Mouse (Mus musculus) embryonic stem cell, embryonic (primary cell): ENCODE measurements around the gene Cyp11a1.

Experiments
- CTCF ChIA-PET, 4 experiments: fragments of 300-600 bp in 2 of 4; fragments of 350-600 bp in 2 of 4; sonication (Branson Sonifier 250); formaldehyde crosslinking; loops; one replicate each; lab custom pipeline; 2022; ENCODE audit warnings: inconsistent platforms in 2 of 4; lab: Charles Lee
- POLR2A ChIA-PET, 4 experiments: fragments of 300-600 bp in 2 of 4; fragments of 350-600 bp in 2 of 4; sonication (Branson Sonifier 250); formaldehyde crosslinking; loops; one replicate each; lab custom pipeline; 2022; ENCODE audit warnings: antibody characterized with exemption in 4 of 4, inconsistent platforms in 1 of 4; lab: Charles Lee

Cyp11a1 gene

DNA sequence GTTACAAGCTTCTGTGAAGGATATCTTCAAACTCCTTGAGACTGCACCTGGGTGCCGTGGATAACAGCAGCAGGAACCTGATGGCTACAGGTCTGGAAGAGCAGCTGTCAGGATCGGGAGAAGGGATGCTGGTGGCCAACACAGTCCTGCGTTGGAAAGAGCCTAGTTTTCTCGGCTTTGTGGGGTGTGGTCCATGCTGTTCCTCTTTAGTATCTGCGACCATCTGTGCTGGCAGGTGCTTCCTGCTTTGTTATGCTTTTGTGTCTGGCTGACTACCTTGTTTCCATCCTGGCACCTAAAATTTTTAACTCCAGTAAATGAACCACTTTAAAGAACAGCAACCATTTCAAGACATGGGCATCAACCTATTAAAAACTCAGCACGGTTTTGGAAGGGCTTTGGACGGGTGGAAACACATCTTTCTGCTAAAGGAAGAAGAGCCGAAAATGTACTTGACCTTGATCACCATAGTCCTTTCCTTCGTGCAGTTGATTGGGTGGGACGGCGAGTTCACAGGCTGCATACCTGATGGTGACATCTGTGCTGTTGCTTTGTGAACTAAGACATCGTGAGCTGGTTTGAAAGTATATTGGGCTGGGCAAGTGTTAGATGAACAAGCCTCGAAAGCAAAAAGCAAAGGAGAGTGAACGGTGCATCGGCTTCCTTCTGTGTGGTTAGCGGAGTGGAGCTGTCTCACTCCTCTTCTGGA lies at the start of gene Cyp11a1:
Gene Cyp11a1 (plus strand): TSS at position 659 of the 709 bp plus-strand sequence.
- ChIA-PET CTCF (interaction anchor here in 3 of 4 experiments (0.7 to 1.8 kb wide), 7 partner anchors 8 to 261 kb away, joined by 3 to 12 read pairs (median 4); partner anchors contain the start of genes Islr (in 1 of the 3) and Islr2 (in 1 of the 3)), POLR2A (interaction anchor here in 2 of 4 experiments (0.8 to 4.2 kb wide), 7 partner anchors 8 to 229 kb away, joined by 3 to 23 read pairs (median 3); partner anchors contain the start of genes Islr (in 1 of the 2) and Islr2 (in 1 of the 2))

DNA sequence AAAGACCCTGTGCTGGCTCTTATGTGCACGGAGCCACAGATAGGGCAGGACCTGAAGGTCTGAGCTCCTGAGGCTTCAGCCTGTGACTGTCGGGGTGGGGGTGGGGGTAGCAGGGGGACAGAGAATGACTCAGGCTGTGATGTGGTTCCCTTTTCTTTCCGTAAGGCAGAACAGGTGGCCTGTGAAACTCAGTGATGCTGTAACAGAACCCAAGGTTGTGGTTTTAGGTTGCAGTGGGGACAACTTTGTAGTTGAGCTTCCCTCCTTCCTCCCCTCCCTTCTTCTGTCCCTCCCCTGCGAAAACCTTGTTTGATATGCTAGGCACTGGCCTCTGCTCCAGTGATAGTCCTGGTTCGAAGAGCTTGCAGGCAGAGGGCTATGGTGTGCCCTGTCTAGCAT lies 49.4 kb upstream of the Cyp11a1 start:
- CTCF ChIA-PET: interaction anchor here in 1 of 4 experiments (0.6 to 1.2 kb wide), 2 partner anchors 17 to 73 kb away, joined by 3 read pairs; partner anchors contain the start of gene Sema7a
- POLR2A ChIA-PET: interaction anchor here in 2 of 4 experiments (0.6 to 1.0 kb wide), 3 partner anchors 9 to 176 kb away, joined by 3 to 4 read pairs (median 3); partner anchors contain the start of gene Ubl7 (in 1 of the 2)

DNA sequence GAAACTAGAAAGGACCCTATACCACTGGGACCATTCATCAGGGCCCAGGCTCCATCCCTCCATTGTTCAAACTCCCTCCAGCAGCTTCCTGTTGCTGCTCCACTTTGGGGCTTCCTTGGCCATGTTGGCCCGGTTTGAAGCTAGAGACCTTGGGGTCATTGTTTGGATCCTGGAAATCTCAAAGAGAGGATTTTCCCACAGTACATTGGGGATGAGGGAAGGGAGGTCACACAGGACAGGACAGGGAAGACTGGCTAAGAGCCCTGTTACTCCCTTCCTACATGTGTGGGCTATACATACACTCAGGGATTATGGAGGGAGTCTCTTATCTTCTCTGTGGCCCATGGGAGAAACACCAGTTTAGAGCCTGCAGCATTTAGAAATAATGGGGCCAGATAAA lies 47.6 kb upstream of the Cyp11a1 start:
- ChIA-PET CTCF (interaction anchor here in 1 of 4 experiments (1.9 kb wide), 1 partner anchor 23 kb away, joined by 6 read pairs; no protein-coding TSS in a partner anchor), POLR2A (interaction anchor here in 1 of 4 experiments (1.1 kb wide), 1 partner anchor 71 kb away, joined by 5 read pairs; no protein-coding TSS in a partner anchor)

DNA sequence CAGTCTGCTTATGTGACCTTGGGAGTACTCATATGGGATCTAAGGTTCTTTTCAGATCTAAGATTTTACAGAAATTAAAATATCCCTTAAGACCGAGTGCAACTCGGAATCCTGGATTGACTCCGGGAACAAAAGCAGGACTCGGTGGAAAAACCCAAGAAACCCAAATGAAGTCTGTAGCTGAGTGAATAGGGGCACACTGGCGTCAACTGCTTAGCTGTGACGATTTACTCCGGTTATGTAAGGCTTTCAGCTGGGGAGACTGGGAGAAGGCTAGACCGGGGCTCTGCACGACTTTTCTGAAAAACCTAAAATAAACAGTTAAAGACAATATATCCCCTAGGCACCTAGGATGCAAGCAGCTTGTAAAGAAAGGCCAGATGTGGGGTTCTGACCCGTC lies 46.8 kb upstream of the Cyp11a1 start:
- ChIA-PET POLR2A (interaction anchor here in 2 of 4 experiments (0.9 to 4.3 kb wide), 4 partner anchors 10 to 70 kb away, joined by 3 to 15 read pairs (median 4); no protein-coding TSS in a partner anchor), CTCF (interaction anchor here in 2 of 4 experiments (0.9 to 1.9 kb wide), 2 partner anchors 23 to 24 kb away, joined by 3 to 6 read pairs; no protein-coding TSS in a partner anchor)

DNA sequence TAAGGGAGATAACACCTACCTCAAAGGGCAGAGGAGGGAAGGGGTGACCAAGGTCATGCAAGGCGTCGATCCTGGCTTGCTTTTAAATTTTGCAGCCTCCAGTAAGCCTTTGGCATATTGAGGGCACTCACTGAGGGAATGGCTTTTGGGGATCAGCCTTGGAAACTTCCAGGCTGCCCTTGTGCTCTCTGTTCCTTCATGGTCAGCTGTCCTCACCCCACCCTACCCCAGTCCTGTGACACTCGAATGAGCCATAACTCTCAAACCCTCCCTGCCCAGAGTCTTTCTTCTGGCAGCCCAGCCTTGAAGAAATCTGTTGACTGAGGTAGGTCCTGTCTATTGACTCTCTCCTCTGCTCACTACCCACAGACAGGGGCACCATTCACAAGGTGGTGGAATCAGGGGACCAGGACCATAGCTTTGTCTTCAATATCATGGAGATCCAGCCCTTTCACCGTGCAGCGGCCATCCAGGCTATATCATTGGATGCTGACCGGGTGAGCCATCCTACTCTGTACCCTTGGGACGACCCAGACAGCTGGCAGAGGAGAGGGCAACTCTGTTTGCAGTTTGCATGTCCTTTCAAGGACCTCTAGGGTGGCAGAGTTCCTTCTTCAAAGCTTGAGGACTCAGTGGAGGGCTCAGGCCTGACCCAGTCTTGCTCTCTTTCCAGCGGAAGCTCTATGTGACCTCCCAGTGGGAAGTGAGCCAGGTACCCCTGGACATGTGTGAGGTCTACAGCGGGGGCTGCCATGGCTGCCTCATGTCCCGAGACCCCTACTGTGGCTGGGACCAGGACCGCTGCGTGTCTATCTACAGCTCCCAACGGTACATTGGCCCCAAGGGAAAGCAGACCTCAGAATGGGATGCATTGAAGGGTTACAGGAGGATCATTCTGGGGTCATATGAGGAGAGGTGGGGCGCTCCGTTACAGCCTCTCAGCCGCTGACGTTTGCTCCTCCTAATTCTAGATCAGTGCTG lies 46.0 kb upstream of the Cyp11a1 start:
- ChIA-PET CTCF (interaction anchor here in 3 of 4 experiments (0.8 to 3.0 kb wide), 8 partner anchors 11 to 331 kb away, joined by 3 to 6 read pairs (median 4); no protein-coding TSS in a partner anchor), POLR2A (interaction anchor here in 3 of 4 experiments (0.9 to 4.3 kb wide), 8 partner anchors 10 to 234 kb away, joined by 3 to 15 read pairs (median 6); partner anchors contain the start of genes Sema7a (in 1 of the 3) and Ubl7 (in 1 of the 3))

DNA sequence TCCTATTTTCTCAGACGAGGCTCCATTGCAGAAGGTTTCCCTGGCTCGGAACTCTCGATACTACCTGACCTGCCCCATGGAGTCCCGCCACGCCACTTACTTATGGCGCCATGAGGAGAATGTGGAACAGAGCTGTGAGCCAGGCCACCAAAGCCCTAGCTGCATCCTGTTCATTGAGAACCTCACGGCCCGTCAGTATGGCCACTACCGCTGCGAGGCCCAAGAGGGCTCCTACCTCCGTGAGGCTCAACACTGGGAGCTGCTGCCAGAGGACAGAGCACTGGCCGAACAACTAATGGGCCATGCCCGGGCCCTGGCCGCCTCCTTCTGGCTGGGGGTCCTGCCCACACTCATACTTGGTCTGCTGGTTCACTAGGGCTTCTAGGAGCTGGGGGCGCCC lies 45.0 kb upstream of the Cyp11a1 start:
- ChIA-PET CTCF (interaction anchor here (0.5 to 3.0 kb wide), 12 partner anchors 10 to 335 kb away, joined by 3 to 10 read pairs (median 4); partner anchors contain the start of genes Islr (in 1 of the 4) and Islr2 (in 1 of the 4)), POLR2A (interaction anchor here in 3 of 4 experiments (0.5 to 4.3 kb wide), 16 partner anchors 9 to 458 kb away, joined by 3 to 15 read pairs (median 4); partner anchors contain the start of genes Sema7a (in 2 of the 3), Clk3 (in 1 of the 3), Rpp25 (in 1 of the 3) and Ubl7 (in 1 of the 3))

DNA sequence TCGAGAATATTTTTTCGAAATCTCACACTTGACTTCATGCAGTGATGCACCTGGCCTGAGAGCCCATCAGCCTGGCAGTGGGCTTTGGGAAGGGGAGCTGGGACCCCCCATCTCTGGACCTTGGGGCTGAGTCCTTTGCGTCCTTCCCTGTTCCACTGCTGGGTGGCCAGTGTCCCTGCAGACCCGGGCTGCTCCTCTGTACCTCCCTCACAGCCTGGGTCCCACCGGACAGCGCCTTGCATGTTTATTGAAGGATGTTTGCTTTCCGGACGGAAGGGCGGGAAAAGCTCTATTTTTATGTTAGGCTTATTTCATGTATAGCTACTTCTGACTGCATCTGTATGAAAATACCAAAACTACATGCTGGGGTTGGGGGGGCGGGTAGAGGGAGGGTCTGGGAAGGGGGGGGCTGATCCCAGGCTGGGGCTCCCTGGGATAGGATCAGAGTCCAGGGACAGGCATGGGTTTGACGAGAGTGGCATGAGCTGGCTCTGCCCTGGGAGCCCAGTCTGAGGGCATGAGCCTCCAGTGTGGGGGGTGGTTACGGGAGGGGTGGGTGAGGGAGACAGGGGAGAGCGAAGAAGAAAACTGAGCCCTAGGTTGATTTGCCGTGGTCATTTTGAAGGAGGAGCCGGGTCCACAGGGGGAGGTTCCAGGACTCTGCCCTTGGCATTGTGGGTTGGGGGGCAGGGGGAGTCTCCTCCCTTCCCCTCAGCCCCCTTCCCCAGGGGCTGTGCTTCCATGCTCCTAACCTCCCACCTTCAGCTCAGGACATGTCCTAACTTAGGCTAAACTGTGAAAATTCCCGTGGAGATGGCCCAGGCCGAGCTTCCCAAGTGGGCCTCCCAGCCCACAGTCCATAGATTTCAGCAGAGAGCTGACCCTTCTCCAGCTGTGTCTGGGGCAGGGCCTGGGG lies 44.1 kb upstream of the Cyp11a1 start:
- CTCF ChIA-PET: interaction anchor here (0.5 to 3.0 kb wide), 14 partner anchors 9 to 1515 kb away, joined by 3 to 10 read pairs (median 4); partner anchors contain the start of genes Islr (in 1 of the 4) and Islr2 (in 1 of the 4)

DNA sequence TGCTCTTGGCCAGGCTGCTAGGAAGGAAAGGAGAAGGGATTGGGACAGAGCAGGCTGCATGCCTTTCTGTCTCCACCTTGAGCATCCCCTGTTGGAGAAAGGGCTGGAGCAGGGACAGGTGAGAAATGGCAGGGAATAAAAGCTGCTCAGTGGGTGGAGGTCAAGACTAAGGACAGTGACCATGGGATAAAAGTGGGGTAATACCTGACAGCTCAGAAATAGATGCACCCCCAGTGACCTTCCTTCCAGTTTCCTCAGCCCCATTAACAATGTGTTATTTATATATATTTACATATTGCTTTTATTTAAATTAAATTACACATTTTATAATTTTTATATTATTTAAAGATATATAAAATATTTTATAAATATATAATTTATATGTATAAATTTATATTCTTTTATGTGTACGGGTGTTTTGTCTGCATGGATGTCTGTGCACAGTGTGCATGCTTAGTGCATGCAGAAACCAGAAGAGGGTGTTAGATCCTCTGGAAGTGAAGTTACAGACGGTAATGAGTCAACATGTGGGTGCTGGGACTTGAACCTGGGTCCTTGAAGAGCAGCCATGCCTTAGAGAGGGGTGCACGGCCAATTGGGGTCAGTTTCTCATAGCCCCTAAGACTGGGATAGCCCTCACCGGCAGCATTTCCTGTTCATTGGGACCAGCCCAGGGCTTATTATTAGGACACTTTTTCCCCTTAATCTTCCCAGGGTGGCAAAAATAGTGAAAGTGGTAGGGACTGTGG lies 42.8 kb upstream of the Cyp11a1 start:
- CTCF ChIA-PET: interaction anchor here in 1 of 4 experiments (2.0 kb wide), 1 partner anchor 28 kb away, joined by 10 read pairs; no protein-coding TSS in a partner anchor
- POLR2A ChIA-PET: interaction anchor here in 2 of 4 experiments (0.7 to 4.3 kb wide), 3 partner anchors 9 to 127 kb away, joined by 4 to 15 read pairs (median 4); partner anchors contain the start of gene Arid3b (in 1 of the 2)

More for the DNA sequence above, 44.1 kb upstream of the Cyp11a1 start:
- POLR2A ChIA-PET: interaction anchor here in 3 of 4 experiments (0.6 to 4.3 kb wide), 20 partner anchors 9 to 652 kb away, joined by 3 to 15 read pairs (median 4); partner anchors contain the start of genes Sema7a (in 2 of the 3), Clk3 (in 1 of the 3), Rpp25 (in 1 of the 3) and Ubl7 (in 1 of the 3)

DNA sequence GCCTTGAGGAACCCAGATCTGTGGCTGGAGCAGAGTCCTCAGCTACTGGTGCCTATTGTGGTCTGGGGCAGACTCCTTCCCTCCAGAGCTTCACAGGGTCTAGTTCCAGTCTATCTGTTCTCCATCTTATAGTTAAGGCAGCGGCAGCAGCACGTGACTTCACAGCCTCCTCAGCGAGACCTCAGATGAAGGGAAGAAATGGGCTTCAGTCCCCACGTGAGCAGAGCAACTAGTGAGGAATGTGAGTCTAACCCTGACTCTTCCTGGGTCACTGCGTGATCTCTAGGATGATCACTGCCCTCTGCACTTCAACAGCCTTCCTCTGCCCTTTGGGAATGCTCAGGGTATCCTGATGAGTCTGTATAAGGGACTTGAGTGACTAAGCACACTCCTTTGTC lies 42.2 kb upstream of the Cyp11a1 start:
- POLR2A ChIA-PET: no interaction called here

DNA sequence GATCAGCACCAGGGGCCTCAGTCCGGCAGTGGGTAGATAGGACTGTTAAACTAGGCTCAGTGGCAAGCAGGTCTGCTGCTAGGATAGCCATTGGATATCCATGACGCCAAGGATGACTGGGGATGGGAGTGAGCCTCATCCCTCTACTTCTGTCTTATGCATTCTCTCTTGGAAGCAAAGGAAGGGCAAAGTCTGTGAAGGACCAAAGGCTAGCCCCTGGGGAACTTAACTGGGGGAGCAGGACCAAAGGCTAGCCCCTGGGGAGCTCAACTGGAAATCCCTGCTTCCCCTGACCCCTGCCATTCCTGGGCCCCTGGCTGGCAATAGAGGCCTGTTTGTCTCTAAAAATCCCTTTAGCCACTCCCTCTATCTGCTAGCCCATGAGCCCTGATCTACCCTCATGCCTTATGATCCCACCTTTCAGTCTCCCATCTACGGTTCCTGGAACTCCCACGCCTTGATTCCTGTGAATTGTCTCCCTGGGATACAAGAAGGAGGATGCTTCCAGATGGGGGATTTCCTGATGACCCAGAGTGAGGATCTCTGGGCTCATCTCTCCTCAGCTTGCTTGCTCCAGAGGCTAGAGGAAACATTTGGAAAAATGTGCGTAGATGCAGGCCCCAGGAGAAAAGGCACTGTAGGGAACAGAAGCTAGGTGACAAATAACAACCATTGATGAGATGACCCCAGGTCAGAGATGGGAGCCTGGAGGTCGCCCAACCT lies 41.5 kb upstream of the Cyp11a1 start:
- POLR2A ChIA-PET: interaction anchor here in 3 of 4 experiments (0.5 to 1.5 kb wide), 6 partner anchors 9 to 315 kb away, joined by 3 to 5 read pairs (median 4); partner anchors contain the start of gene Sema7a (in 1 of the 3)
- CTCF ChIA-PET: interaction anchor here in 2 of 4 experiments (0.6 to 0.9 kb wide), 2 partner anchors 30 to 694 kb away, joined by 3 to 4 read pairs; no protein-coding TSS in a partner anchor

More for the DNA sequence above, 42.2 kb upstream of the Cyp11a1 start:
- CTCF ChIA-PET: no interaction called here

DNA sequence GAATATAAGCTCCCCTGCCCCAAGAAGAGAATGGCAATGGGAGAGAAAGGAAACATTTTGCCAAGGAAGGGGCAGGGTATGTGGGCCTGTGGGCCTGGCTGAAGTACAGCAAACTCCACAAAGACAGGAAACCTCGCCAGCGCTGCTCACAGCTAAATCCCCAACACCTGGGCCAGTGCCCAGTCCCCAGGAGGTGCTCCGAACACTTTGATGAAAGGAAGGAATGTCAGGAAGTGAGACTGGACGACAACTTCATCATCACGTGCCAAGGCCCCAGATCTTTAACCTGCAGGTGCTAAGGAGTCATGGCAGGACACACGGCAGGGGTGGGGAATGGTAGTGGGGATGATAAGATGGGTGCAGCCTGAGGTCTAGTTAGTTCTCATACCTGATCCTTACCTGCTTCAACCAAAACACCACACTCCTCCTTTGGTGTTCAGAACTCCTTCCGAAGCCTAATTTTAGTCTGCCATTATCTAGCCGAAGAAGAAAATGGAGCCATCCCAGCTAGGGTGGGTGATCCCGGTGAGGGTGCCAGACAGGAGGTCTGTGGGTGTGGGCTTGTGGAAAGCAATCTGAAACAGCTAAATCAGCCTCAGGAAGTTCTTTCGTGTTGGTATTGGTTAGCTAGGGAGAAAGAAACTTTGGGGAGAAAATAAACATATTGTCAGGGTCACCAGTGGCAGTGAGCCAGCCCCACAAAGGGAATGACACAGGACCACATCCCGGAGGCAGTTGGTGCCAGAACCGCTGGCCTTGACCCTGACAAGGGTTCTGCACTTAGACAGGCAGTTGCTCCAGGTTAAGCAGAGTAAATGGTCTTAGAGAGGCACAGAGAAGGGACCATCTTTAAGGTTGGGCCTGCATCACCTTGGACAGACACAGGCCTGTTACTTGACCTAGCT lies 40.7 kb upstream of the Cyp11a1 start:
- ChIA-PET POLR2A (interaction anchor here in 3 of 4 experiments (0.5 to 1.5 kb wide), 7 partner anchors 8 to 315 kb away, joined by 3 to 5 read pairs (median 4); partner anchors contain the start of gene Sema7a (in 1 of the 3)), CTCF (interaction anchor here in 3 of 4 experiments (0.5 to 0.9 kb wide), 3 partner anchors 29 to 695 kb away, joined by 3 to 4 read pairs (median 3); no protein-coding TSS in a partner anchor)

DNA sequence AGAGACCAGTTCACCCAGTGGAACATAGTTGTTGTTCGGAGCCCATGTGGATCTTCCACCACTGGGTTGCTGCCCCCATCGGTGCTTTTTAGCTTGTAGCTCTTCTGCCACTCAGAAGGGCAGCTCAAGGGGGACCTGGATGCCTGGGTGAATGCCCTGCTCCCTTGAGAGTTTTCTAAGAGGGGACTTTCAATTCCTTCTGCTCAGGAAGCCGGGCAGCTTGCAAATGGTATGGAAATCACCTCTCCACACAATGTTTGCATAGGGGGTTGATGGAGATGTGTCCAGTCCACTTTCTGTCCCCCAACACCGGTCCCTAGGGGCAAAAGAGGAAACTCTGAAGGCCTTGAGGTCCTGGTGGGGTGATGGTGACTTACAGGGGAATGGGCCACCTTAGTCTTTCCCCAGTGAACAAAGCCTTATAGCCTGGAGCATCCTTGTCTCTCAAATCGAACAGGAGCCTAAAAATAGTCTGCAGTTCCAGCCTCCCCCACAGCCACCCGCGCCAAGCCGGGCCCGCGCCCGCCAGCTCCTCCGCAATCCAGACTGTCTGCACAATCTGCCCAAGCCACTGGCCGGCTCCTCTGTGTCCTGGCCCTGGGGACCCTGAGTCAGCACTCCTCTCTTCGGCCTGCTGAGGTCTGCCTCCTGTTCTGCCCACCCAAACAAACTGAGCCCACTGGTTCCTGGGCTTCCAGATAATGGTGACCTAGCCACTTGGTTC lies 38.8 kb upstream of the Cyp11a1 start:
- POLR2A ChIA-PET: interaction anchor here (0.5 to 1.6 kb wide), 9 partner anchors 16 to 1375 kb away, joined by 3 to 5 read pairs (median 3); partner anchors contain the start of gene Sema7a (in 2 of the 4)
- CTCF ChIA-PET: interaction anchor here in 2 of 4 experiments (0.6 to 1.6 kb wide), 5 partner anchors 22 to 194 kb away, joined by 3 to 6 read pairs (median 3); partner anchors contain the start of gene Sema7a (in 1 of the 2)
